Mouse (Mus musculus): ENCODE measurements around the gene Carns1.

Carns1 gene

DNA sequence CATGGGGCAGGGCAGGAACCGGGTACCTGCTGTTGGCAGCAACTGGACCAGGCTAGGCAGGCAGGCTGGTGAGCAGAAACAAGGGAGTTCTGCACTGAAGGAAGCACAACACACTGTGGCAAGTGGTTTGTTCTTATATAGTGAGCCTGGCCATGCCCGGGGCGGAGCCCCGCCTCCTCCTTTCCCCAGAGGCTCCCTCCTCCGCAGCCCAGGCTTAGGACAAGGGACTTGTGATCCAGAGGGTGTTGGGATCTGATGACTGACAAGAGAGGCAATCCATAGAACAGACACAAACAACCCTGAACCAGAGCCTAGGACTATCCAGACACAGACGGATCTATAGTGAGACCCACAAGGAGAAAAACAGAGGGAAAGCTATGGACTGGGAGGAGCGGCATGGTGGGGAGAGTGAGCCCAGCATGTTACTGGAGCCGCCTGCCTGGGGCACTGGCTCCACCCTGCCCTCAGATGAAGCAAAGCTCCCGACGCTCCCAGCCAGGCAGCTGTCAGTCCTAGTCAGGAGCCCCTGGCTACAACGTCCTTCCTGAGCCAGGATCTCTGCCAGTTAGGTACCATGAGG lies at the start of gene Carns1:
Gene Carns1 (minus strand): TSS at position 112 of the 580 bp plus-strand sequence.
- DNase-seq (ENCODE audit: low spot score in 2 of 2) = no peak

DNA sequence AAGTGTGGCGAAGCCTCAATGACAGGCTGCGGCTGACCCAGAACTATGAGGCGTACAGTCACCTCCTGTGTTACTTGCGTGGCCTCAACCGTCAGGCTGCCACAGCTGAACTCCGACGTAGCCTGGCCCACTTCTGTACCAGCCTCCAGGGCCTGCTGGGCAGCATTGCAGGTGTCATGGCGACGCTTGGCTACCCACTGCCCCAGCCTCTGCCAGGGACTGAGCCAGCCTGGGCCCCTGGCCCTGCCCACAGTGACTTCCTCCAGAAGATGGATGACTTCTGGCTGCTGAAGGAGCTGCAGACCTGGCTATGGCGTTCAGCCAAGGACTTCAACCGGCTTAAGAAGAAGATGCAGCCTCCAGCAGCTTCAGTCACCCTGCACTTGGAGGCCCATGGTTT lies 46.9 kb upstream of the Carns1 start:
- no peak for DNase-seq (ENCODE audit: low spot score in 2 of 2)

DNA sequence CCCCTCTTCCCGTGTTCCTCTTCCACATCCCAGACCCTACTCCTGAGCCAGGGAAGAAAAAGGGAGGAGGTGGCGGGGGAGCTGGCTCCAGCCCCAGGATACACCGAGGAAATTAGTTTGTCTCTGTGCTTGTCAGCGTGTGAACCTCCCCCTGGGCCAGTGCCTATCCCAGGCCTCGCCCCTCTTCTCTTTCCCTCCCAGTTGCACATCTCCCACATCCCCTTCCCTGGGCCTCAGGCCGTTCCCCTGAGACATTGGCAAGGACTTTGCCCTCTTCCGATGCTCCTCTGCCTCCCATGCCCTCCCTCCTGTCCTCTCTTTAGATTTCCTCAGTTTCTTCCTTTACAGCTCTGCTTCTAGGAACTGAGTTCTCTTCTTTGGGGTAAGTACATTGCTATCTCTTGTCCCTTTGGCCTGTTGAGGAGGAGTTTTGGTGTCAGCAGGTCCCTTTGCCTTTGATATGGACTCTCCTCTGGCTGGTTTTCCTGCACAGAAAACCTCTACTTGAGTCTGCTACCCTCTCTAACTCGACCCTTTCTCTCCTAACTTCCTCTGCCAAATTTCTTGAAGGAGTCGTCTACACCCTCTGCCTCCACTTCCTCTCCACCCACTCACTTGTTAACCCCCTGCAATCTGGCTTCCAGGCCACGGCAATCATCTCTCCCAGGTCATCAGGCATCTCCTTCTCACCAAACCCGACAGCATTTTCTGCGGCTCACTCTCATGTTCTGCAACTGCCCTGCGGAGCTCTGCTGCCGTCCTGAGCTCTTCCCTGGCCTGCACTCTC lies 45.9 kb upstream of the Carns1 start:
- DNase-seq (ENCODE audit: low spot score in 2 of 2) = no peak

DNA sequence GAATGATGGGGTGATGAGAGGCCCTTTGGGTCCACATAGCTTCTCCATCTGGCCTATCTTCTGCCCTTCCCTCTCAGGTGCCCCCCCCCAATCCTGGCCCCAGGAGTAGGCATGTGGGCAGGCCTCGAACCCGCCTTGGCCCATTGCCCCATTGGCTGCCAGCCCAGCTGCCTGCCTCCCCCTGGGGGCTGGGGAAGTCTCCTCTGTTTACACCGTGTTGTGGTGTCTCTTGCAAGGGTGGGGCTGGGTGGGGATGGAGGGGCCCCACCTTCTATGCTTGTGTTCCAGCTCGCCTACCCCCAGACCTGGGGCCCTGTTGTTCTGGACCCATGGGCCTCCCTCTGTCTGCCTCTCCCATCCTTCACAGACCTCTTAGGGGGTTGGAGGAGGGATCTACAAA lies 45.1 kb upstream of the Carns1 start:
- peak in 1 of 2 experiments; percentile 55 for DNase-seq (ENCODE audit: low spot score in 2 of 2)

DNA sequence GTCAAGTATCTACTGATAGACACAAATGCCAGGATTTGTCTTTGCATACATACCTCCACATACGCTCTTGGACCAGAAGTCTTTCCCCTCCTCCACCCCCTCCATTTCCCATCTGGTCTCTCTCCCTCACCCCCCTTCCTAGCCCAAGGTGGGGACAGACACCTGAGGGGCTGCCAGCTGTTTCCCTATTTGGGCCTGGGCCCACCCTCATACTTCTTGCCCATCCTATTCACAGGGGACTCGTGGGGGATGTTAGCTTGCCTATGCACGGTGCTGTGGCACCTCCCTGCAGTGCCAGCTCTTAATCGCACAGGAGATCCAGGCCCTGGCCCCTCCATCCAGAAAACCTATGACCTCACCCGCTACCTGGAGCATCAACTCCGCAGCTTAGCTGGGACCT lies 44.7 kb upstream of the Carns1 start:
- no peak for DNase-seq (ENCODE audit: low spot score in 2 of 2)

DNA sequence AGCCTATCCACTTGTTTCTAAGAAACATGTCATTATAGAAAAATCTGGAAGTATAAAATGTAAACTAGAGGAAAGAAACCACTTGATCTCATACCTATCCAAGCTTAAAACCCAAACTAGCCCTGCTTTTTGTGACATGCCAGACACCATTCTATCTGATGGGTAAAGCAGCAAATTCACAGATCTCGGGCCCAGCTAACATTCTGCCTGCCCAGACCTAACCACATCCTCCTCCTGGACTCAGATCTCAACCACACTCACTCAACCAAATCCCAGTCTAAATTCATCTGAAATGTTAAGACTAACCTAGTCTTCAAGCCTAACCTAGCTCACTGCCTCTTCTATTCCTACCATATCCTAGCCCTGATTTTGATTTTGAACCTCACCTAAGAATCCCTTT lies 43.5 kb upstream of the Carns1 start:
- DNase-seq (ENCODE audit: low spot score in 2 of 2) = no peak

DNA sequence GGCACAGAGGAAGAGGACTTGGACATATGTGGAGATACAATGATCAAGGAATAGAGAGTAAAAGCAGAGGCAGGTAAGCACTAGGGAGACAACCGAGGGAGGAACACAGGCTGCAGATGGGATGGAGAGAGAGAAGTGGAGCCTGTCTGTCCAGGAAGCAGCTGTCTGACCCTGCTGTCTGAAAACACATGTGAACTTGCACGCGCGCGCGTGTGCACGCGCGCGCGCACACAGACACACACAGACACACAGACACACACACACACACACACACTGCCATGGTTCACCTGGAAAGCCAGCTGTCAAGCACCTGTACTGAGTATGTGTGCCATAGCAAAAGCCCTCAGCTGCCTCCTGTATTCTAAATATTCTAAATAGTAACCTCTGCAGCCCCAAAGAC lies 43.0 kb upstream of the Carns1 start:
- DNase-seq (ENCODE audit: low spot score in 2 of 2) = no peak

DNA sequence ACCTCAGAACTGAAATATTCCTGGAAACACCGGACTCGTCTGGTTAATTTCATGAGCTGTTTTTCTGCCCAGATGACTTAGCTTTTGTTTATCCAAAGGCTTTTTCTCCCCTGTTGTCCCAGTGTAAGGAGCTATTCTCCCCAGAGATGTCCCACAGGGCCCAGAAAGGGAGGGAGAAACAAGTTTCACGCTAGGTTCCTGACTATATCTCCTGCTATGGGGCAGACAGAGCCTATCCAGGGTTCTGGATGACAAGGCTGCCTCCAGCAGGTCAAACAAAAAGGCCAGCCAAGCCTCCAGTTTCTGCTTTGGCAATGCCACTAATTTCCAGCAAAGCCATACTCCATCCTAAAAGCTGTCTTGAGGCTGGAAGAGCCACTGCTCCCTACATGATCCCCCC lies 42.6 kb upstream of the Carns1 start:
- no peak for DNase-seq (ENCODE audit: low spot score in 2 of 2)

DNA sequence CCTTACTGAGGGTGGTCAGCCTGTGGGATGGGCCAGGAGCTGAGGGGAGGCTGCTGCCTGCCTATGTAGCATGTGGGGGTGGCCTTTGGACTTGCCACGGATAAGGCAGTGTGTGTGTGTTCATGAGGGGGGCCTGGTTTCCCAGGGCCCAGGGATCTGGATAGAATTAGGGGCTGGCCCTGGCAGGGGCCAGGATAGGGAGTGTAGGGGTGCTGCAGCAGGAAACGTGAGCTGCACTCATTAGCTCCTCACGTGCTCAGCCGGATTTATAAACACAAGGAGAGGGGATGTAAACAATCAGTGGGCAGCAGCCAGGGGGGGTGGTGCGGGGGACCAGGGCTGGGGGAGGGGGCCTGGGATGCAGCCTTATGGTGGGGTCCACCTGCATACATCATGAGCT lies 41.9 kb upstream of the Carns1 start:
- no peak for DNase-seq (ENCODE audit: low spot score in 2 of 2)

DNA sequence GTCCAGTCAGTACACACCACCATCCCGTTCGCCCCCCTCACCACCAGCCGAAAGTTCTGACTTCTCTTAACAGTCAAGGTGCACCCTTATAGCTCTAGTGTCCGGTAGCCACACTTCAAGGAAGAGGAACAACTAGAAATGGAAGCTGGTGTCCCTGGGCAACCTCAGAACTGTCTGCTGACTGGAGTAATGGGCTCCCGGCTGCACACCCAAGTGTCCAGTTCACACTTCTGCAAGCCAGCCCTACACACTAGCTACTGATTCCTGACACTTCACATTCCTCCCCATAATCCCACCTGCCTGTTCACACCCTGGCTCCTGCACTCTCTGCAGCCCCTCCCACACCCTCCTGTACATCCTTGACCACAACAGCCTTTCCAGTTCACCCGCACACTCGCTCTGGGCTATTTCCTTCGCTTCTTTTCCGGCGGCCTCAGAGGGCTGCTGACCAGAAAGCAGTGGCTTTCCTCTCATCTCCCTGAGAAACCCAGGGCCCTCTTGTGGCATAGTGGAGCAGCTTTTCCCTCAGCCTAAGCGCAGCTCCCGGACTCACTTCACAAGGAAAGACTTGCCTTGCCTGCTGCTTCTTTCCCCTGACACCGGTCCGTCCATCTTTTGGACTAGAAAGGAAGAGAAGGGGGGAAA lies 40.9 kb upstream of the Carns1 start:
- peak in 1 of 2 experiments; percentile 35 for DNase-seq (ENCODE audit: low spot score in 2 of 2)

DNA sequence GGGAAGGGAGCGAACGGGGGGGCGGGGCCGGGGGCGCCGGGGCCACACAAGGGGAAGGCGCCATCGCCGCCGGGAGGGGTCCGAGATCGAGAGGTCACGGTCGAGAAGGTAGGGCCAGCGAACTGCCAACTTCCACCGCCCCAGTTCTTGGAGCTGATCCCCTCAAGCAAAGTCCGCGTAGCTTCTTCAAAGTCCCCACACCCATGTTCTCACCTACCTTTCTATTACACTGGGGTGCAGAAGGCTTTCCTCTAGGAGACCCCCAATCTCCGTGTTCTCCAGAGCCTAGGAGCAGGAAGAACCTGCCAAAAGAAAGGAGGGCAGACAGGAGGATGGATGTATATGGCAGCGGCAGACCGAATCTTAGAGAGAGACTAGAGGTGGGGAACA lies 40.2 kb upstream of the Carns1 start:
- no peak for DNase-seq (ENCODE audit: low spot score in 2 of 2)

DNA sequence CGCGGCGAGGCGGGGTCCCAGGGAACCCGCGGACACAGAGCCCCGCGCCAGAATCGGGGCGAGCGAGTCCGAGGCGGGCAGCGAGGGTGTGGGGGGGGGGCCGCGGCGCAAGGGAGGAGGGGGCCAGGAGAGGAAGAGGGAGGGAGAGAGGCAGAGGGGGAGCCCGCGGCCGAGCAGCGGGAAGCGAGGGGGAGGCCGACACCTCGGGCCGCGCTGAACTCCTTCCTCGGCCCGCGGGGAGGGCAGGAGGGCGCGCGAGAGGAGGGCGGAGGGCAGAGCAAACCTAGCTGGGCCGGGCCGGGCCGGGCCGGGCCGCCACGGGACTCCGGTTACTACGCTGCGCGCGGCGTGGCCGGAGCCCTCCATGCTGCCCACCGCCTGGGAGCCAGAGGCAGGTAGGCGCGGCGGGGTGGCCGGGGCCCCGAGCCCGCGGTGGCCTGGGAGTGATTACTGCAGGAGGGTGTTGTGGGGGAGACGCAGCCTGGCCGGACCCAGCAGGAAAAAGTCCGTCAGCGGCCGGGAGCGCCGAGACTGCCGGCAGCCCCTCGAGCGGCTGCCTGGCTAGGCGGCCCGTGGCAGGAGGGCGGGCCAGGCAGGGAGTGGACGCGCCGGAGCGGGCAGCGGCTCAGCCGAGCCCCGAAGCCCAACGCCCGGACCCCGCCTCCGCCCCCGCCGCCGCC lies 39.6 kb upstream of the Carns1 start:
- DNase-seq (ENCODE audit: low spot score in 2 of 2) = no peak

DNA sequence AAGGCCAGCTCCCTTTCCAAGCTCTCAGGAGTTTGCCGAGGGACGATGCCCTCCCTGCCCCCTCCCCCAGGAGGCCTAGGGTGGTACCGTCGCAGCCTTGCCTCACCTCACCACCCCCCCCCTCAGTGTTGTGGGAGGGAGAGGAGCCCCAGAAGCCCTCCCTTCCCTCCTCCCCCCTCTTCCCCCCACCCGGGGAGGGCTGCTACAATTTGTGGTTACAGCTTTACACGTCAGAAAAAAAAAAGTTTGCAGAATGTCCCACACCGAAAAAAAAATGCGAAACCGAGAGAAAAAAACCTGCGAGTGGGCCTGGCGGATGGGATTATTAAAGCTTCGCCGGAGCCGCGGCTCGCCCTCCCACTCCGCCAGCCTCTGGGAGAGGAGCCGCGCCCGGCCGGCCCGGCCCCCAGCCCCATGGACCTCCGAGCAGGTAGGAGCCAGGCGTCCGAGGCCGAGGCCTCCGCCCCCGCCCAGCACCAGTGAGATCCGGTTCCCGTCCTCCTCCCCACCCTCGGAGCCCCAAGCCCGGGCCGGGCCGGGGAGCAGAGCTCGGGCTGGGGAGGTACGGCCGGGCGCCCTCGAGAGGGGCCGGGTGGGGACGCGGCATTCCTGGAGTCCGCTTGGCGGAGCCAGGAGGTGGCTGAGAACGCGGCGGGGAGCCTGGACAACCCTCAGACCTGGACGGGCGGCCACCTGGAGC lies 38.9 kb upstream of the Carns1 start, which contains the start of the genes Clcf1 and AC109138.7:
Gene Clcf1 (plus strand): TSS at position 168 of the 700 bp plus-strand sequence.
Gene AC109138.7 (plus strand): TSS at position 287 of the 700 bp plus-strand sequence.
- no peak for DNase-seq (ENCODE audit: low spot score in 2 of 2)

DNA sequence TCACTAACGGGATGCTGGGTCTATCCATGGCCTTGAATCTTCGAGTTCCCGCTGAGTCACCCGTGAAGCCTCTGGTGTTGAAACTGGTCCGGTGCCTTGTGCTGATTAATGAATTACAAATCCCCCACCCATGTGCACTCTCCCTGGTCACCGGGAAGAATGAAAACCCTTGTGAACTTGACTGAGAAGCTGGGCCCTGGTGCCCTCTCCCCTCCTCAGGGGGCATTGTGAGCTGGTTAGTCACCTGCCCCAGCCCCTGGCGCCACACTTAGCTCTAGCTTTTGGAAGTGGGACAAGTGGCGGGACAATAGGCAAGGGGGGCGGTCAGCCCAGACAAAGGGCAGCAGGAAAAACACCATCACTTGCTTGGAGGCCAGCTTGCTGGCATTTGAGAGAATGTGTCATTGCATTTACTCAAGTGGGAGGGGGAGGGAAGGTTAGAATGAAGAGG lies 38.3 kb upstream of the Carns1 start:
- no peak for DNase-seq (ENCODE audit: low spot score in 2 of 2)

DNA sequence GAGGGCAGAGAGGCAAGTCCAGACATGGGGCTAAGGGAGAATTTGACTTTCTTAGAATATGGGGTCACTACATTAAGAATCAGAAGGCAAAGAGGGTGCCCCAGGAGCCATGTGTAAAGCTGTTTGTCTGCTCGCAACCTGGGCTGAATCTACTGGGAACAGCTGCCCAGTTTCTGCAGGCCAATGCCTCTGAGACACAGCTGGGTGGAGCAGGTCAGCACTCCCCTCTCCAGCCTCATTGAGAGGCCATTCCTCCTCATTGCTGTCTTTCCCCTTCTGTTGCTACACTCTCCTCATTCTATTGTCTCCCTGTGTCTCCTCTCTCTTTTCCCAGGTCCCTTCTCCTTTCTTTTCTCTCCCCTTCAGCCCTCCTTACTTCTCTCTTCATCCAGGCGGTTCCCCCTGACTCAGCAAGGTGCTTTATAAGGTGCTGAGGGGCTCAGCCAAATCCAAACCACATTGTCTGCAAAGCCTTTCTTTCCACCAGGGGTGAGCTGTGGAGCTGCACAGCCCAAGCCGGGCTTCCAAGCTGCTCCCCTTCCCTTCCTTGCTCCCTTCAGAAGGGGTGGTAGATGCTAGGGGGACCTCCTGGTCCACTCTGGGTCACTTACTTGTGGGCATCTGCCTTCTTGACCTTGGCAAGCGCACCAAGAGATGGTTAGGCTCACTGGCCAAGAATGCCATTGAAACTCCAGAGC lies 36.8 kb upstream of the Carns1 start:
- no peak for DNase-seq (ENCODE audit: low spot score in 2 of 2)

DNA sequence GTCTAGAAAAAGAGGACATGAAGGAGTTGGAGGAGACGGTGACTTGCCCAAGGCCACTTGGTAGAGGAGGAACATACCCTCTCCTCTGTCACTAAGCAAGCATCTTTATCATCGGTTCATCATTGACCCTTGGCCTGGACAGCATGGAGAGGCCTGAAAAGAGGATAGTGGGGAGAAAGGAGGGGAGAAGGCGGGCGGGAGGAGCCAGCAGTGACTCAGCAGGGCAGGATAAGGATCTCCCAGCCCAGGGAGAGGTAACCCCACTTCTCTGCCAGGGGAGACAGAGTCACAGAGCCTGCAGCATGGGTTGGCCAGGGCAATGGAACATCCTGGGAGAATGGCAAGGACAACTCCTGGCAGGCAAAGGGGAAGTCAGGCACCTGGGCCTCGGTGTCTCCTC lies 33.3 kb upstream of the Carns1 start:
- no peak for DNase-seq (ENCODE audit: low spot score in 2 of 2)

DNA sequence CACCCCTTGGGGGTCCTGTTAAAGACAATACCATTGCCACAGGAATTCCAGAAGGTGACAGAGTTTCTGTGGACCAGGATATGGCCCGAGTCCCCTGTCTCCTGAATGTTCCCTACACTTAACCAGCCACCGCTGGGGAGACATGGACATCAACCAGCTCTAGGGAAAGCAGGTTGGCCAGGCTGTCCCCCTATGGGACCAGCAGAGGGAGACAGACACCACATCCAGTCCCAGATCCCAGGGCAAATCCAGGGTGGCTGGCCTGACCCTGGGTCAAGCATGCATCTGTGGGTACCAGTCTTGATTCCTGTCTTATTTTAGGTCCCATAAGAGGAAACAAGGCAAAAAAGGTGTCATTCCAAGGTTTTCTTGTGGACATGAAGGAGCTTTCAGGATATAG lies 31.7 kb upstream of the Carns1 start:
- DNase-seq (ENCODE audit: low spot score in 2 of 2) = peak in 1 of 2 experiments; percentile 57

DNA sequence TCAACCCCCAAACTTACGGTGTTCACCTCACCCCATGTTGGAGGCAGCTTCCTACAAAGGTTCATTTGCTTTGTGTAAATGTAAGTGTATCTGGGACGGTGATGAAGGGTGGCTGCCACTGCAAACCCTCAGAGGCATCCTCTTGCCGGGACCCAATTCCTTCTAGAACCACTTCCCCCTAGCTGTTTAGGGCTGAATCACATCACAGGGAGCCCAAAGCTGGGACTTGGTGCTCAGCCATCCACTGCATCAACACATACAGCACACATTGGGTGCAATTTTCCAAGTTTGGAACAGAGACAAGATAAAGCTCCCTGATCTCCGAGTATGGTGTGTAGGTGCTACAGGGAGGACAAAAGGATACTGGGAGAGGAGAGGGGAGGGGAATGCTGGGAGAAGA lies 29.6 kb upstream of the Carns1 start:
- no peak for DNase-seq (ENCODE audit: low spot score in 2 of 2)

DNA sequence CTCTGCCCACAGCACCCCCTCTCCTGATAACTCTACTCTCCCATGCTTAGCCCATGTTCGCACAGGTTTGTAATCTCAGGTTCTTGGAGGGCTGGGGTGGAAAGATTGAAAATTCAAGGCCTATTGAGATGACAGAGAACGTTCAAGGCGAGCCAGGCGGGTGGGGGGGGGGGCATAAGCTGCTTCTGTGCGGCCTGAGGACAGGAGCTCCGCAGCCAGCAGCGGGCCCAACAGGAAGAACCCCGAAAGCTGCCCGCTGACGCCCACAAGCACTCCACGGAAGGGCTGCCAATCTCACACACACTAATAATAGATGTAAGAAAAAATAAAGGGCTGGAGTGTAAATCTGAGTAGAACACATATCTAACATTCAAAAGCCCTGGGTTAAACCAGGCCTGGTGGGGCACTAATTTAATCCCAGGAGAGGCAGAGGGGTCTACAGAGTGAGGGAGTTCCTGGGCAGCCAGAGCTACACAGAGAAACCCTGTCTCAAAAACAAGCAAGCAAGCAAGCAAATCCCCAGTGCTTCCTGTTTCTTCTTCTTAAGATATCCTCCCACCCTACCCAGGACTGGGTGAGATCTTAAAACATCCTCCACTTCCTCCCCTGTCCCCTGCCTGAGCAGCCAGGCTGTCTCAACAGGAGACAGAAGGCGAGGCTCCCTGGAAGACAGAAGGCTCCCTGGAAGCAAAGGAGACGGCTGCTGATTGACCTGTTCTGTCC lies 28.5 kb upstream of the Carns1 start:
- DNase-seq (ENCODE audit: low spot score in 2 of 2) = no peak

DNA sequence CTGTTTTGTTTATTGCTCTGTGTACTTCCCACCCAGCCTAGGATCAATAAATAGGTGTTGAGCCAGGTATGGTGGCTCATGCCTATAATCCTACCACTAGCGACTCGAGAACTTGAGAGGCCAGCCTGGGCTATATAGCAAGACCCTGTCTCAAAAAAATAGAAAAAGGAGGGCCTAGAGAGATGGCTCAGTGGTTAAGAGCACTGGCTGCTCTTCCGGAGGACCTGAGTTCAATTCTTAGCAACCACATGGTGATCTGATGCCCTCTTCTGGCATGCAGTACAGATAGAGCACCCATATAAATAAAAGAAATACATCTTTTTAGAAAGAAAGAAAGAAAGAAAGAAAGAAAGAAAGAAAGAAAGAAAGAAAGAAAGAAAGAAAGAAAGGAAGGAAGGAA lies 27.9 kb upstream of the Carns1 start:
- no peak for DNase-seq (ENCODE audit: low spot score in 2 of 2)

Data from cerebellum, postnatal 4 days (tissue).